Mouse (Mus musculus) liver, embryonic 13.5 days (tissue): ENCODE measurements around the gene Gm43517. TPM values are rescaled to one million over a fixed set of nuclear protein-coding genes. Genes with fewer than 3 reads are reported as not detected.

Source experiments
- ATAC-seq: fragments of 200-750 bp; cut with Nextera tagmentation; 2 replicates; pipeline ENCODE4 v1.8.0; 2017; ENCODE audit warnings: low read depth, mild to moderate bottlenecking, moderate number of reproducible peaks, moderate library complexity
- DNase-seq: peaks from one replicate; pipeline ENCODE4 v3.0.0; 2022
- H3K27ac ChIP-seq: fragments of 300-500 bp; sonication (generic); 2 replicates; pipeline ENCODE4 v1.5.1; 2015; ENCODE audit warnings: moderate library complexity, mild to moderate bottlenecking, inconsistent platforms
- H3K27me3 ChIP-seq: fragments of 300-500 bp; sonication (generic); 2 replicates; pipeline ENCODE4 v1.6.1; 2015; ENCODE audit warnings: mild to moderate bottlenecking, inconsistent platforms
- H3K36me3 ChIP-seq: fragments of 300-500 bp; sonication (generic); 2 replicates; pipeline ENCODE4 v1.6.1; 2015; ENCODE audit warnings: mild to moderate bottlenecking, inconsistent platforms
- H3K4me1 ChIP-seq: fragments of 300-500 bp; sonication (generic); replicated peaks from 2 replicates; pipeline ENCODE4 v1.6.1; 2015; ENCODE audit warnings: inconsistent platforms
- H3K4me2 ChIP-seq: fragments of 300-500 bp; sonication (generic); 2 replicates; pipeline ENCODE4 v1.6.1; 2015; ENCODE audit warnings: inconsistent platforms, mild to moderate bottlenecking, moderate library complexity
- H3K4me3 ChIP-seq: fragments of 300-500 bp; sonication (generic); replicated peaks from 2 replicates; pipeline ENCODE4 v1.5.1; 2015; ENCODE audit warnings: mild to moderate bottlenecking, inconsistent platforms
- H3K9ac ChIP-seq: fragments of 300-500 bp; sonication (generic); 2 replicates; pipeline ENCODE4 v1.6.1; 2015; ENCODE audit warnings: mild to moderate bottlenecking, inconsistent platforms
- H3K9me3 ChIP-seq: fragments of 300-500 bp; sonication (generic); replicated peaks from 2 replicates; pipeline ENCODE4 v1.6.1; 2016; ENCODE audit warnings: inconsistent platforms
- WGBS: fragments of 180-500 bp; shearing (Covaris S2); methylation state at CpG from one replicate; pipeline ENCODE4 v1.1.7; 2015; ENCODE audit not compliant: insufficient replicate concordance; 5-methylcytosine and 5-hydroxymethylcytosine counted together
- polyA plus RNA-seq: library from polyadenylated mRNA; unstranded; fragments of >200 nt; fragmentation: Nextera tagmentation; extraction: Ambion mirVana; gene quantifications from 2 replicates; pipeline ENCODE4 v1.2.1, GENCODE M21; 2015

Gene Gm43517
- polyA plus RNA-seq: not detected in 2 replicates

DNA sequence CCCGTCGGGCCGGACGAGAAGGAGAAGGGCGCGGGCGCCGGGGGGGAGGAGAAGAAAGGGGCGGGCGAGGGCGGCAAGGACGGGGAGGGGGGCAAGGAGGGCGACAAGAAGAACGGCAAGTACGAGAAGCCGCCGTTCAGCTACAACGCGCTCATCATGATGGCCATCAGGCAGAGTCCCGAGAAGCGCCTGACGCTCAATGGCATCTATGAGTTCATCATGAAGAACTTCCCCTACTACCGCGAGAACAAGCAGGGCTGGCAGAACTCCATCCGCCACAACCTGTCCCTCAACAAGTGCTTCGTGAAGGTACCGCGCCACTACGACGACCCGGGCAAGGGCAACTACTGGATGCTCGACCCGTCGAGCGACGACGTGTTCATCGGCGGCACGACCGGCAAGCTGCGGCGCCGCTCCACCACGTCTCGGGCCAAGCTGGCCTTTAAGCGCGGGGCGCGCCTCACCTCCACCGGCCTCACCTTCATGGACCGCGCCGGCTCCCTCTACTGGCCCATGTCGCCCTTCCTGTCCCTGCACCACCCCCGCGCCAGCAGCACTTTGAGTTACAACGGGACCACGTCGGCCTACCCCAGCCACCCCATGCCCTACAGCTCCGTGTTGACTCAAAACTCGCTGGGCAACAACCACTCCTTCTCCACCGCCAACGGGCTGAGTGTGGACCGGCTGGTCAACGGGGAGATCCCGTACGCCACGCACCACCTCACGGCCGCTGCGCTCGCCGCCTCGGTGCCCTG lies at the start of gene Gm43517:
Gm43517 (plus strand) TSS at position 299 of the 755 bp plus-strand sequence.
- 6% methylated on average over 65 of the region's 75 CpGs for WGBS
- Histone ChIP-seq H3K4me2 (peak within 1 kb of the TSS; percentile 41), H3K9ac (no peak within 1 kb of the TSS), H3K36me3 (no peaks in the 10 kb centered on the region), H3K4me3 (peak within 1 kb of the TSS; percentile 36), H3K4me1 (peaks cover 4% of the 10 kb centered on the region), H3K27me3 (peaks cover 81% of the 10 kb centered on the region), H3K27ac (no peak within 1 kb of the TSS), H3K9me3 (no peaks in the 10 kb centered on the region)
- ATAC-seq: no peak
- no peak for DNase-seq

DNA sequence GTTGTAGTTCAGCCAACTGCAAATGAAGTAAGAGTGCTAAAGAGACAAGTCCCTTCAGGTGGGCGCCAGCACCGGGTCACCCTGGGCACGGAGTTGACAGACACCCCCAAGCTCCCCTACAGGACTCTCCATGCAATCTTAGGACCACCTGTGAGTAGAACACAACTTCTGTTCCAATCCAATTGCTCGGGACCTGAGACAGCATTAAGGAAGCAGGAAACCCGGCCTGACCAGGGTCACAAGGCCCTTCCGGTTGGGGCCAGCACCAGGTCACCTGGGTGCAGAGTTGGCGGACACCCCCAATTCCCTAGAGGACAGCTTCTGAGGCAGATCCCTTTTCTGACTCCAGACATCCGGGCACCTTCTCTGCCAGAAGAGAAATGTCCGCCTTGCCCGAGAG lies 35.3 kb upstream of the Gm43517 start:
- Histone ChIP-seq H3K4me2 (no peak overlapping the region), H3K4me3 (no peak overlapping the region), H3K27me3 (no peaks in the 10 kb centered on the region), H3K9ac (no peak overlapping the region), H3K27ac (no peak overlapping the region), H3K4me1 (no peaks in the 10 kb centered on the region), H3K9me3 (no peaks in the 10 kb centered on the region), H3K36me3 (no peaks in the 10 kb centered on the region)
- ATAC-seq (no peak), DNase-seq (no peak)
- WGBS: 69% methylated on average over 10 of the region's 10 CpGs

DNA sequence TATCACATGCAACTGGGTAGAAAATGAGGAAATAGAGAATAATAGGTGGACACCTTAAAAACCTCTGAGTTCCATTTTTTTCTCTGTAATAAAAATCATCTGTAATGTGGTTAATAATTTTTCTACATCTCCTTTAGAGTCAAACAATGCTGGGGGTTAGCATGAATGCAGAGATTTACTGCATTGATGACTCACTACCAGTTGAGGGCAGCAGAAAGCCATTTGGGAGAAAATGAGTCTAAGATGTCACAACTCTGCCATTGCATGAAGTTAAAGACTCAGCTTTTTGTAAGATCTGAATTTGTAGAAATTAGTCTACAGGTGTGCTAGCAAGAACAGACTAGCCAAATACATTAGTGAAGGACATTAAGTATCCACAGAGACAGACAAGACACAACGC lies 16.0 kb upstream of the Gm43517 start:
- H3K27ac ChIP-seq: no peak overlapping the region
- DNase-seq: no peak
- H3K36me3 ChIP-seq: no peaks in the 10 kb centered on the region
- WGBS: 53% methylated on average over 1 of the region's 1 CpGs
- no peak overlapping the region for H3K9ac ChIP-seq
- H3K4me1 ChIP-seq: no peaks in the 10 kb centered on the region
- no peak overlapping the region for H3K4me3 ChIP-seq
- peaks cover 16% of the 10 kb centered on the region for H3K27me3 ChIP-seq
- H3K9me3 ChIP-seq: no peaks in the 10 kb centered on the region
- ATAC-seq: no peak
- H3K4me2 ChIP-seq: no peak overlapping the region

DNA sequence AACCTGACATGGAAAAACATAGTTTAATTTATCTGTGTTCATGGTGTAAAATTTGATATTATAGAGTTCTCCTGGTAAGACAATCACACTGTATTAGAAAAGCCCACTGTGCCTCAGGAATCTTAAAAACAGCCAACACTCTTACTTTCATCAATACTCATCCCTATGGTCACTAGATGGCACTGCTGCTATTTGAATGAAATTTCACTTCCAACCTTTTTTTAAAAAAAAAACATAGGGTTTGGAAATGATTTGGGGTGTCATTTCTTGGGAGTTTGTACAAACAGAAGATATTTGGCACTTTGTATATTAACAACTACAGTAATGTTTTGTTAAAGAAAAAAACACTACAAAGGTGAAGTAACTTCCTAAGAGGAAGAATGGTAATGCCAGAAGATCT lies 12.8 kb upstream of the Gm43517 start:
- no peaks in the 10 kb centered on the region for H3K4me1 ChIP-seq
- DNase-seq (no peak), ATAC-seq (no peak)
- no peaks in the 10 kb centered on the region for H3K36me3 ChIP-seq
- H3K4me3 ChIP-seq: no peak overlapping the region
- no peaks in the 10 kb centered on the region for H3K9me3 ChIP-seq
- peaks cover 47% of the 10 kb centered on the region for H3K27me3 ChIP-seq
- no peak overlapping the region for H3K9ac ChIP-seq
- H3K4me2 ChIP-seq: no peak overlapping the region
- no peak overlapping the region for H3K27ac ChIP-seq

DNA sequence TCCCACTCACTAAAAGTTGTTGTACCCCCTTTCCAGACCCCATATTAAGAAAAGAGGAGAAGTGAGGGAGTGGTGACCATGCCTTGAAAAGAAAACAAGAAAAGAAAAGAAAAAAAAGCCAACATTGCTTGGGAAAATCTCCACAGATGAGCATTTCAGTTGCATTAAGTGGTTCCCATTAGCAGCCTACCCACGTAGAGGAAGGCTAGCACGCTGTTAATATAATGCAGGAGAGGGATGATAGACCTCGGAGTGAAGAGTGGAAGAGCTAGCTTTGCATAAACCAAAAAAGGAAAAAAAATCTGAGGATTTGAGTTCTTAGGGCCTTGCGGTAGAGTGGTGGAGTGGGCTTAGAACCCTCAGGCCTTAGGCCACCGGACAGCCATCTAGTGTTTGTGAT lies 11.8 kb upstream of the Gm43517 start:
- Histone ChIP-seq H3K27me3 (peaks cover 57% of the 10 kb centered on the region), H3K4me3 (no peak overlapping the region), H3K4me2 (no peak overlapping the region), H3K9ac (no peak overlapping the region), H3K9me3 (no peaks in the 10 kb centered on the region), H3K4me1 (no peaks in the 10 kb centered on the region), H3K27ac (no peak overlapping the region), H3K36me3 (no peaks in the 10 kb centered on the region)
- ATAC-seq: no peak
- WGBS: 5% methylated on average over 5 of the region's 5 CpGs
- no peak for DNase-seq

DNA sequence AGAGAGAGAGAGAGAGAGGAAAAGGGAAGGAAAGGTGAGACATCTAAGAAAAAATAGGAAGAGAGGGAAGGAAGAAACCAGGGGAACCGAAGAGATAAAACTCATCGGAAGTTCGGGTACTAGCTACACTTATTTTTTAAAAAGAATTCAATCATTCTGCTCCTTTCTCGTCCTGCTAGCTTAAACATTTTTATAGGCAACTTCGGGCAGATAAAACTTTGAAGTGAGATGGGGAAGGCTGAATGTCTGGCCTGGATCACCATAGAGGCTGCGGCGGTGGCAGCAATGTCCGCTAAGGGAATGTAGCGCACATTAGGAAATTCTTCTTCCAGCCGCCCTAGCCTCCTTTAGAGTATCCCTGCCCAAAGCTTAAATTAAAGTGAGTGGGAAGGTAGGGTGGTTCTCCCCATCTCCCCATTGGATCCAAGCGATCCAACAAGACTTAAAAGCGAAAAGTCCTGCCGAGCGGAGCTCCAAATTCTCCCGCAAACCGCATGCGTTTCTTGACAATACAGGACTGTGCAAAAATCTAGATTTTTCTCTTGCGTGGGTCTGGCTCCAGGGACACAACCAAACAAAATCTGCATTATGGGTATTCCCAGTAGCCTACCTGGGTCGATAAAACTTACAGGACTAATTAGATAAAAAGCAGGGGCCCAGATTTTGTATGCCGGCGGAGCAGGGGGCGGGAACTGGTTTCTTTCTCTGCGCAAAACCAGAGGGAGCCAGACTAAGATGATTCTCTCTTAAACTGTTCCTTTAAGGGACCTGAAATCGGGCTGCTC lies 11.0 kb upstream of the Gm43517 start:
- Histone ChIP-seq H3K36me3 (no peaks in the 10 kb centered on the region), H3K9ac (no peak overlapping the region), H3K9me3 (no peaks in the 10 kb centered on the region), H3K27ac (no peak overlapping the region), H3K4me2 (0 out of 2 replicates have a peak overlapping the region, but pooled peaks have one; percentile 19), H3K4me3 (no peak overlapping the region), H3K4me1 (no peaks in the 10 kb centered on the region), H3K27me3 (peaks cover 65% of the 10 kb centered on the region)
- no peak for ATAC-seq
- WGBS: 4% methylated on average over 24 of the region's 24 CpGs
- DNase-seq: no peak

DNA sequence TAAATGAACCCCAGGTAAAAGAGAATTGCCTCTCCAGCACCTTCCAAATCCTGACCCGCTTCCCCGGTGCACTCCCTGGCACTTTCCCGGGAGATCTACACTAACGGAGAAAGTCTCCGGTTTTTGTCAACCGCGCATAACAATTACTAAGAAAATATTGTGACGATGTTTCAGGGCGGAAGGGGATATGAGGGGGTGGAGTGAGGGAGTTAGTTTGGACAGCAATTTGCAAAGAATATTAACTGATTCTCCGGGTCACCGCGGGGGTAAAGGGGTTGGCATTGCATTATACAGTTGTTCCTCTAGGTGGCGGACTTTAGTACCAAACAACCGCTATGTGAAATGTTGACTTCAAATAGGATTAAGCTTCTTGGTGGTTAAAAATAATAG lies 10.4 kb upstream of the Gm43517 start:
- H3K4me2 ChIP-seq: 0 out of 2 replicates have a peak overlapping the region, but pooled peaks have one; percentile 19
- no peak overlapping the region for H3K9ac ChIP-seq
- DNase-seq (no peak), ATAC-seq (no peak)
- 2% methylated on average over 14 of the region's 14 CpGs for WGBS
- H3K9me3 ChIP-seq: no peaks in the 10 kb centered on the region
- H3K27ac ChIP-seq: no peak overlapping the region
- H3K36me3 ChIP-seq: no peaks in the 10 kb centered on the region
- H3K4me1 ChIP-seq: no peaks in the 10 kb centered on the region
- peaks cover 71% of the 10 kb centered on the region for H3K27me3 ChIP-seq
- H3K4me3 ChIP-seq: no peak overlapping the region

DNA sequence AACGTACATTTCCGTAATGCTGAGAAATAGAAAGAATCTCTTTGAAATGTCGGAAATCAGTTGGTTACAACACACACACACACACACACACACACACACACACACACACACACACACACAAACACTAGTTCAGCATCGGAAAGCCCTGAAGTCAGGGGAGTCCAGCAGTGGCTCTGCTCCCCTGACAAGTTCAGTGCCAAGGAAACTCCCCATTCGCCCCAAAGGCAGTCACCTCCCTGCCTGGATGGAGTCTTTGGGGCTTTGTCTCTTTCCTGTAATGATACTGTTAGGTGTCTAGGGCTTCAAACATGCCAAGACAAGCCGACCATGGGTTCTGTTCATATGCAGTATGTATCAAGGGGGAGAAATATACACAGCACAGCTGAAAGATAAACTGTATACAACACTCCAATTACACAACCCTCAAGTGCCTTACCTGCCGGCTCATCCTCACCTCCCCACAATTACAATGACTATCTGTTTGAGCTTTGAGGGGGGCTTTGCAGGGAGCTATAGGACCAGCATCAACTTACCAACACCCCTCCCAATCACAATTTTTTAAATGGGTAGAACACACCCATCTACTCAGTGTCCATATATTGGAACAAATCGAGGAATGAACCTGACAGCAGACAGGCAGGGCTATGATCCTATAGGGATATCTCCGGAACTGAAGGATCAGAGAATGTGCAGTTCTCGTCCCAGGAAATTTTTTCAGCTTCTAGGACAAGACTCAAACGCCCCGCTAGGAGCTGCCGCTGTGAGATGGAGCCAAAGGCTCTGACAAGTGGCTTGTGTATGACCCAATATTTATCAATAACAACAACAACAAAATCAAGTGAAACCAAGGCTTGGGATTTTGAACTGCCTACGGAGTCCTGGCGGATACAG lies 9.3 kb upstream of the Gm43517 start:
- whole genome bisulfite sequencing: 6% methylated on average over 15 of the region's 15 CpGs
- H3K4me2 ChIP-seq: no peak overlapping the region
- DNase-seq (no peak), ATAC-seq (no peak)
- no peaks in the 10 kb centered on the region for H3K36me3 ChIP-seq
- H3K4me1 ChIP-seq: no peaks in the 10 kb centered on the region
- peaks cover 82% of the 10 kb centered on the region for H3K27me3 ChIP-seq
- H3K9me3 ChIP-seq: no peaks in the 10 kb centered on the region
- H3K4me3 ChIP-seq: no peak overlapping the region
- H3K9ac ChIP-seq: no peak overlapping the region
- H3K27ac ChIP-seq: no peak overlapping the region

DNA sequence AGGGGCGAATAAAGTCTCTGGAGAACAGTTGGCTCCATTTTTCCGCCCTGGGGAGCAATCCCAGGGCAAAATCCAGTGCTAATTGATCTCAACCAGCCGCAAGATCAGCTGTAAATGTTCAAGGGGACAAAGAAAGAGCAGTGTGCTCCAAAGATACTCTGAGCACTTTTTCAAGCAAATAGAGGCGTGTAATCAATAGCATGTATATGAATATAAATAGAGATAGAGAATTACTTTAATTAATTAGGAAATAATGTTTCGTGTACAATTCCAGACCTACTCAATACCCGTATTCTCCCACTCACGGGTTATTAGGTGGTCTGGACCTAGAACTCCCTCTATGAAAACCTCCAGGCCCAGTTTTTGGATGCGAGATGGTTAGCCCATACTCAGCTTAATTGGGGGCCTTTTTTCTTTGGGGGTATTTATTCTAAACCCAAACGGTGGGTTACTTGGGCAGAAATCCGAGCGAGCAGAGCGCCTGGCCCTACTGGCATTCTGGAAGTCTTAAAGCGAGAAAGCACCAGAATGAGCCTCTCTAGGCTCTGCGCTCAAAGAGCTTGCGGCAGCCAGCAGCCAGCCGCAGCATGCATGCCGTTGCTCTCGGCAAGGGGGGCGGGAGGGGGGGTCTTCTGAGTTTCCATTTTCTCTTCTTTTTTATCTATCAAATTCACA lies 8.5 kb upstream of the Gm43517 start:
- DNase-seq (no peak), ATAC-seq (no peak)
- Histone ChIP-seq H3K4me2 (no peak overlapping the region), H3K4me1 (no peaks in the 10 kb centered on the region), H3K4me3 (no peak overlapping the region), H3K27me3 (peaks cover 88% of the 10 kb centered on the region), H3K27ac (no peak overlapping the region), H3K36me3 (no peaks in the 10 kb centered on the region), H3K9ac (no peak overlapping the region), H3K9me3 (no peaks in the 10 kb centered on the region)
- 3% methylated on average over 19 of the region's 19 CpGs for WGBS

DNA sequence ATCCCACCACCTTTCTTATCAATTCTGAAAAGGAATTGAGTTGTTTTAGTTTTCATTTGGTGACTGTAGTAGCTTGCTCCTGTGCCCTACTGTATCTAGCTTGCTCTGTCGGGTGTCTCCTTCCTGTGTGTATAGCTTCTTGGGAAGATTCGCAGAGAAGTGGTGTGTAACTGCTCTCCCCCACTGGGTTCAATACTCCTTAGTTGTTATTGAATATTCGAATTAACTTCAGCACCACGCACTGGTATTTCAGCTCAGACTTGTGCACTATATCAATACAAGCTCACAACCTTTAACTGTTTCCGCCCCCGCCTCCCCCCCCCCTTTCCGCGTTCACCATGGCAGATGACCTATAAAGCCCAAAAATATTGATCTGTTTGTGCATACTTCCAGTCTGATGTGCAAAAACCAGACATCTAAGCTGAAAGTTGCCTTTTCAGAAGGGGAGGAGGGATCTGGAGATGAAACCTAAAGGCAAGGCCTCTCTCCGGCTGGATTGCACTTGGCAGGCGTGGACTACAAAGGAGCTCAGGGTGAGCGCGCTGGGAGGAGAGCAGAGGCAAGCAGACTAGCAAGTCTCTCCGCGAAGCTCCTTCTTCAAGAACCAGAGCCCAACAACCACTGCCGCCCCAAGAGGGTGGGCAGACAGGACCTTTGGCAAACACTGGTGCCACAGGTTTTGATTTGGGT lies 7.5 kb upstream of the Gm43517 start:
- WGBS: 3% methylated on average over 15 of the region's 15 CpGs
- ATAC-seq: no peak
- DNase-seq: no peak

More for the DNA sequence above, 7.5 kb upstream of the Gm43517 start:
- H3K4me2 ChIP-seq: no peak overlapping the region
- H3K27ac ChIP-seq: no peak overlapping the region
- no peak overlapping the region for H3K4me3 ChIP-seq
- H3K9ac ChIP-seq: no peak overlapping the region
- no peaks in the 10 kb centered on the region for H3K4me1 ChIP-seq
- no peaks in the 10 kb centered on the region for H3K9me3 ChIP-seq
- H3K27me3 ChIP-seq: peaks cover 97% of the 10 kb centered on the region
- no peaks in the 10 kb centered on the region for H3K36me3 ChIP-seq
